Mouse (Mus musculus): ENCODE results near the gene Gpr31b.
"Not testable (repeated sequence)": the region's sequence is repeated elsewhere in the genome, so short reads cannot be mapped to it uniquely, and the experiment has no call there.

Gpr31b gene

DNA sequence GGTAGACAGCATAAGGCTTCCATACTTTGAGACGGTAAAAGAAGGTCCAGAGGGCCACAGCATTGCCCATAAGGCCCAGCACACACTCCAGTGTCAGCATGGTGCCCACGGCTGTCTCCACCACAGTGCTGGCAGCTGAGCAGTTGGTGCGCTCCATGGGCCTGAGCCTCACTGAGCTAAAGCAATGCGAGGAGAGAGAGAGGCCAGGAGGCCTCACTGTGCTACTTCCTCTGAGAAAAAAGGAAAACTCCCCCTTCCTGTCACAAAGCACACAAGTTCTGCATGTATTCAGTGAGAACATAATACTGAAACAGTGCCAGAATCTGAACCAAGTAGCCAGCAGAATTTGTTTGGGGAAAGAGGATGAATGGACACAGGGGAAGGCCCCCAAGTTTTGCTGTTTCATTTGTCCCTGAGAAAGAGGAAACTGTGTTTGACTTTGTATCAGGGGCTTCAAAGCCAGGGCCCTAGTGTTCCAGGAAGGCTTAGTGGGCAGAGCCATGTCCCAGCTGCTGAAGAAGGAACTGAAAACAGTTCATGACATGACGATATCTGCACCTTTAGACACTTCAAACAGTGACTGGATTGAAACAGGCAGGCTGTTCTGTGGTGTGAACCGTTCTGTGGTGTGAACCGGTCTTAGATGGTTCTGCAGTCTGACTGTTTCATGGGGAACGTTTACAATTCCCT lies at the start of gene Gpr31b:
Gene Gpr31b, minus strand, starts transcription at position 173 of the 690 bp plus-strand sequence.
- TF ChIP-seq GATA4 (IDR thresholded peaks at IDR 0.05; ENCODE audit: insufficient replicate concordance, low read length), result not testable (repeated sequence)

DNA sequence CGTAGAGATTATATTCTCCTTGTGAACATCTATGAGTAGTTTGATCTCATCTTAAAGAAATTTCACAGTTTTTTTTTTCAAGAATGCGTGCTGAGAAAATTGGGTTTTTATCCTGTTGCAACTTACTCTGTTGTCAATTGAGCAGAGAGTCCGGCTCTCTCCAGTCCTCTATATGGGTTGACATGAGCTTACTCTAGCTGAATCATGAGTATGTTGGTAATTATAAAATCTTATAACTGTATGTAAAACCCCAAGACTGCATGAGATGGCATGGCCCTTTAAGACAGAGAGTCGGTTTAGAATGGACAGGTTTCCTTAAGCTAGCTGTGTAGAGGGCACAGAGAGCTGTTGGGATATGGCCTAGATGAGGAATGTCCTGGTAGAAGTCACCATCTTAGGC lies 8.7 kb upstream of the Gpr31b start, which contains the start of gene Tcp10b:
Gene Tcp10b, plus strand, starts transcription at position 301 of the 400 bp plus-strand sequence.
- TF ChIP-seq GATA4 (IDR thresholded peaks at IDR 0.05; ENCODE audit: insufficient replicate concordance, low read length), result not testable (repeated sequence)

DNA sequence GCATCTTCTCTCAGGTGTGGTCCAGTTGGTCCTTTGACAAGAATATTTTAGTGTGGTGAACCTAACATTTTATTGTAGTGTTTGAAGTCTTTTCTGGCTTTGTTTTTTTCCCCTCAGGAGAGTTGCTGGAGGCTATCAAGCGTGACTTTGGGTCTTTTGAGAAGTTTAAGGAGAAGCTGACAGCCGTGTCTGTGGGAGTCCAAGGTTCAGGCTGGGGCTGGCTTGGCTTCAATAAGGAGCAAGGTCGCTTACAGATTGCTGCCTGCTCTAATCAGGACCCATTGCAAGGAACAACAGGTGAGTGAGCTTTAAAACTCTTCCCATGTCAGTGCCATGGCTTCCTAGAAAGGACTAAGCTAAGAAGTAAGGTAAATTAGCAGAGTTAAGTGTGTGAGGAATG lies 38.8 kb downstream of the Gpr31b start:
- no peak for TF ChIP-seq GATA4 (IDR thresholded peaks at IDR 0.05; ENCODE audit: insufficient replicate concordance, low read length)

DNA sequence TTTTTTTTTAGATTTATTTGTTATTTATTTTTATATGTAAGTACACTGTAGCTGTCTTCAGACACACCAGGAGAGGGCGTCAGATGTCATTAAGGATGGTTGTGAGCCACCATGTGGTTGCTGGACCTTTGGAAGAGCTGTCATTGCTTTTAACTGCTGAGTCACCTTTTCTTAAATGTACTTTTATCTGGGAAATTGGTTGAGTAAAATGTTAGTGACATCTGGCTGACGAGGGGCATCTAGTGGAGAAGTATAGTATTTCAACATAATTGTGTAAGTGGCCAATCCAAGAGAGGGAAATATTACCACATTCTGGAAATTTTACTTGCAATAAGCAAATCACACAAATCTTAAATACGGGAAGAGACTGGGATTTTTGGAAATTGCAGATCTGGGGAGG lies 42.2 kb downstream of the Gpr31b start:
- TF ChIP-seq GATA4 (IDR thresholded peaks at IDR 0.05; ENCODE audit: insufficient replicate concordance, low read length), result no peak

DNA sequence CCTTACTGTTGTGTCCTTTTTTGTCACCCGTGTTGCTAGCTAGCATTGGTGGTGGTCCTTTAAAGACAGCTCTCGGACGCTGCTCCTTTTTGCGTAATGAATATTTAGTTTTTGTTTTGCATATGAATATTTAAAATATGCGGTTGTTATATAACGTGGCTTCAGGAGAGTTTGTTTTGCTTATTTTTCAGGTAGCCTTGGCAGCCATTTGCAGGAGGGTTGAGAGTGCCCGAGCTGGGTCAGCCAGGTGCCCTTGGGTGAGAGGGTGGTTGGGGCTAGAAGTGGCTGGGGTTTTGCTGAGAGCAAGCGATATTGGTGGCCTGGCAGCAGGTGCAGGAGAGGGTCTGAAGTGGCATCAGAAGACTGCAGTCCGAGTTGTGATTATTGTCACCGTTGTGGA lies 43.6 kb downstream of the Gpr31b start:
- TF ChIP-seq GATA4 (IDR thresholded peaks at IDR 0.05; ENCODE audit: insufficient replicate concordance, low read length), result no peak

DNA sequence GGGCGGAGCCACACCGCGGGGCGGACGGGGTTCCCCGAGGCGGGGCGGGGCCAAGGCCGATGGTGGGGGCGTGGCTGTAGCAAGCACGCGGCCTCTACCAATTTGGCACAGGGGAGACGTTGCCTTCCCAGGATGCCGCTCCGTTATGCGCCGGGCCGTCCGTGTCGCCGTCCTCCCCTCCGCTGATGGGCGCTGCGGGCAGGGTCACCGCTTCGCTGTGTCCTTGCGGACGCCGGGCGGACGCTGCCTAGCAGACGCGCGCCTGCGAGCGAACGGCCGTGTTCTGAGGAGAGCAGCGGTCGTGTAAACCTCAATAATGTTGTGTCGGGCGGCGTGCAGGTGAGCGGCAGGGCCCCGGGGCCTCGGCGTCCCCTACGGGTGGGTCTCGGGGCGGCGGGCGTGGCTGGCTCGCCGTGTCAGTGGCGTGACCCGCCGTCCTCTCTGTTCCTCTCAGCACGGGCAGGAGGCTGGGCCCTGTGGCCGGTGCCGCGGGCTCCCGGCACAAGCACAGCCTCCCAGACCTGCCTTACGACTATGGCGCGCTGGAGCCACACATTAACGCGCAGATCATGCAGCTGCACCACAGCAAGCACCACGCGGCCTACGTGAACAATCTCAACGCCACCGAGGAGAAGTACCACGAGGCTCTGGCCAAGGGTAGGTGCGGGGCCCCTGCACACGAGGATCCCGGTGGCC lies 44.2 kb downstream of the Gpr31b start:
- TF ChIP-seq GATA4 (IDR thresholded peaks at IDR 0.05; ENCODE audit: insufficient replicate concordance, low read length), result peak; percentile 31; the same call in 1 of the 2 replicates

DNA sequence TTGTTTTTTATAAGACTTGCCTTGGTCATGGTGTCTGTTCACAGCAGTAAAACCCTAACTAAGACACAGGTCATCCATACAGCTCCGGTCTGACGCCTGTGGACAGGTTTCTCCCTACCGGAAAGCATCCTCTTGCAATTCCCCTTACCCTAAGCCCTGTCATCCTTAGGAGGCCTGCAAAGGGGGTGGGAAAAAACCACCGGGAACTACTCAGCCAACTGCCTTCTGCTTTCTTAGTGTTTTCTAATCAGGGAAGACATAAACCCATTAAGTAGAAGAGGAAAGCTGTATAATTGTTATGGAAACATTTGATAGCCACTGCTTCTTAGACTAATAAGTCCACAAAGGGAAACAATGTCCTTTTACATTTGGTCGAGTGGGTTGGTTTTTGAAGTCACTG lies 45.1 kb downstream of the Gpr31b start:
- no peak for TF ChIP-seq GATA4 (IDR thresholded peaks at IDR 0.05; ENCODE audit: insufficient replicate concordance, low read length)

DNA sequence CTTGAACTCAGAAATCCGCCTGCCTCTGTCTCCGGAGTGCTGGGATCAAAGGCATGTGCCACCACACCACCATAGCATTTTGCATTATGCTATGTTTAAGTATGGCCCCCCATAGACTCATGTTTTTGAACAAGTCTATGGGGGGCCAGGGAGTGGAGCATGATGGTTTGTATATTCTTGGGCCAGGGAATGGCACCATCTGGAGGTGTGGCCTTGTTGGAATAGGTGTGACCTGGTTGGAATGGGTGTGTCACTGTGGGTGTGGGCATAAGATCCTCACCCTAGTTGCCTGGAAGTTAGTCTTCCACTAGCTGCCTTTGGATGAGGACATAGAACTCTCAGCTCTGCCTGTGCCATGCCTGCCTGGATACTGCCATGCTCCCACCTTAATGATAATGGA lies 45.5 kb downstream of the Gpr31b start, which contains the start of gene Sod2:
Gene Sod2, plus strand, starts transcription at position 301 of the 400 bp plus-strand sequence.
- not testable (repeated sequence) for TF ChIP-seq GATA4 (IDR thresholded peaks at IDR 0.05; ENCODE audit: insufficient replicate concordance, low read length)
